Mouse (Mus musculus) kidney, embryonic 16.5 days (tissue): Measurements from ENCODE around the gene Tk2. TPM values are rescaled to one million over a fixed set of nuclear protein-coding genes. Genes with fewer than 3 reads are reported as not detected.
A peak's percentile ranks its signal among the peaks of the same experiment; 100 is the strongest.

Experiments
- ATAC-seq: fragments of 200-750 bp; cut with Nextera tagmentation; 2 replicates; pipeline ENCODE4 v1.8.0; 2017; ENCODE audit warnings: moderate TSS enrichment; ENCODE audit not compliant: low FRiP score, low TSS enrichment
- H3K27ac ChIP-seq: fragments of 300-500 bp; sonication (generic); 2 replicates; pipeline ENCODE4 v1.5.1; 2014; ENCODE audit warnings: low read length
- H3K27me3 ChIP-seq: fragments of 300-500 bp; sonication (generic); 2 replicates; pipeline ENCODE4 v1.6.1; 2014; ENCODE audit warnings: low read length, control low read depth, mixed read lengths; ENCODE audit not compliant: insufficient read depth
- H3K36me3 ChIP-seq: fragments of 300-500 bp; sonication (generic); 2 replicates; pipeline ENCODE4 v1.6.1; 2014; ENCODE audit warnings: low read length, control low read depth, mixed read lengths; ENCODE audit not compliant: insufficient read depth
- H3K4me1 ChIP-seq: fragments of 300-500 bp; sonication (generic); 2 replicates; pipeline ENCODE4 v1.6.1; 2014; ENCODE audit warnings: low read length, control low read depth, mixed read lengths; ENCODE audit not compliant: insufficient read depth
- H3K4me2 ChIP-seq: fragments of 300-500 bp; sonication (generic); replicated peaks from 2 replicates; pipeline ENCODE4 v1.6.1; 2014; ENCODE audit warnings: low read depth, low read length
- H3K4me3 ChIP-seq: fragments of 300-500 bp; sonication (generic); 2 replicates; pipeline ENCODE4 v1.5.1; 2014; ENCODE audit warnings: mild to moderate bottlenecking, low read length
- H3K9ac ChIP-seq: fragments of 300-500 bp; sonication (generic); replicated peaks from 2 replicates; pipeline ENCODE4 v1.6.1; 2014; ENCODE audit warnings: low read length
- H3K9me3 ChIP-seq: fragments of 300-500 bp; sonication (generic); 2 replicates; pipeline ENCODE4 v1.6.1; 2016; ENCODE audit warnings: low read length, control low read depth
- WGBS: fragments of 180-500 bp; shearing (Covaris S2); extraction: QIAGEN DNeasy Blood & Tissue Kit; methylation state at CpG from one replicate; pipeline ENCODE4 v1.1.7; 2014; 5-methylcytosine and 5-hydroxymethylcytosine counted together
- polyA plus RNA-seq: library from polyadenylated mRNA; unstranded; fragments of >200 nt; fragmentation: Nextera tagmentation; extraction: Ambion mirVana; gene quantifications from 2 replicates; pipeline ENCODE4 v1.2.1, GENCODE M21; 2015

Gene Tk2
- polyA plus RNA-seq, 1 experiment from 2014 or later = 25.5 TPM

GRCm38 (mm10) chr8:104250439-104251367 lies 2.3 kb upstream of the Tk2 start, which contains the start of gene Cklf:
Gene Cklf, plus strand, starts transcription at chr8:104250861.
- H3K4me3 ChIP-seq = peak within 1 kb of the TSS; percentile 69
- peak within 1 kb of the TSS; percentile 73 for H3K9ac ChIP-seq
- 4% methylated on average over 41 of the region's 41 CpGs for WGBS
- H3K4me1 ChIP-seq = peaks cover 27% of the 10 kb centered on the region
- peak within 1 kb of the TSS; percentile 90 for H3K27ac ChIP-seq
- no peaks in the 10 kb centered on the region for H3K27me3 ChIP-seq
- no peaks in the 10 kb centered on the region for H3K36me3 ChIP-seq
- peak within 1 kb of the TSS; percentile 83 for H3K4me2 ChIP-seq
- peak; percentile 86 for ATAC-seq
- H3K9me3 ChIP-seq = no peaks in the 10 kb centered on the region

GRCm38 (mm10) chr8:104249442-104249996 lies 1.2 kb upstream of the Tk2 start:
- Histone ChIP-seq H3K27ac (no peak overlapping the region), H3K9ac (no peak overlapping the region), H3K27me3 (no peaks in the 10 kb centered on the region), H3K4me3 (no peak overlapping the region), H3K36me3 (no peaks in the 10 kb centered on the region), H3K4me2 (no peak overlapping the region), H3K4me1 (peaks cover 27% of the 10 kb centered on the region), H3K9me3 (no peaks in the 10 kb centered on the region)
- no peak for ATAC-seq
- 78% methylated on average over 7 of the region's 7 CpGs for WGBS

GRCm38 (mm10) chr8:104247908-104248275 lies 466 bp downstream of the Tk2 start:
- Histone ChIP-seq H3K36me3 (peaks cover 5% of the 10 kb centered on the region), H3K9ac (peak overlapping the region; percentile 86), H3K4me3 (peak overlapping the region; percentile 98), H3K27me3 (no peaks in the 10 kb centered on the region), H3K4me1 (peaks cover 27% of the 10 kb centered on the region), H3K9me3 (no peaks in the 10 kb centered on the region), H3K4me2 (peak overlapping the region; percentile 84), H3K27ac (0 out of 2 replicates have a peak overlapping the region, but pooled peaks have one; percentile 59)
- 3% methylated on average over 11 of the region's 11 CpGs for WGBS
- peak; percentile 7; the same call in 1 of the 2 replicates for ATAC-seq

GRCm38 (mm10) chr8:104247054-104247907 lies 1.1 kb downstream of the Tk2 start:
- Histone ChIP-seq H3K9me3 (no peaks in the 10 kb centered on the region), H3K36me3 (peaks cover 11% of the 10 kb centered on the region), H3K27ac (no peak overlapping the region), H3K4me2 (peak overlapping the region; percentile 84), H3K4me3 (peak overlapping the region; percentile 98), H3K9ac (peak overlapping the region; percentile 86), H3K4me1 (peaks cover 27% of the 10 kb centered on the region), H3K27me3 (no peaks in the 10 kb centered on the region)
- 55% methylated on average over 22 of the region's 22 CpGs for WGBS
- ATAC-seq = no peak

- Histone ChIP-seq H3K9me3 (no peaks in the 10 kb centered on the region), H3K36me3 (peaks cover 15% of the 10 kb centered on the region), H3K27me3 (no peaks in the 10 kb centered on the region), H3K4me2 (no peak overlapping the region), H3K4me1 (peaks cover 21% of the 10 kb centered on the region), H3K9ac (no peak overlapping the region), H3K27ac (no peak overlapping the region), H3K4me3 (no peak overlapping the region)
- ATAC-seq = no peak
- WGBS = 79% methylated on average over 4 of the region's 4 CpGs
These were observed 1.7 kb downstream of the Tk2 start for GRCm38 (mm10) chr8:104246621-104247020.

GRCm38 (mm10) chr8:104242038-104242644 lies 6.2 kb downstream of the Tk2 start:
- H3K27ac ChIP-seq = no peak overlapping the region
- ATAC-seq = no peak
- H3K4me3 ChIP-seq = no peak overlapping the region
- H3K9me3 ChIP-seq = no peaks in the 10 kb centered on the region
- no peak overlapping the region for H3K9ac ChIP-seq
- H3K36me3 ChIP-seq = peaks cover 40% of the 10 kb centered on the region
- no peaks in the 10 kb centered on the region for H3K27me3 ChIP-seq
- no peak overlapping the region for H3K4me2 ChIP-seq
- WGBS = 67% methylated on average over 12 of the region's 12 CpGs
- H3K4me1 ChIP-seq = peaks cover 11% of the 10 kb centered on the region

GRCm38 (mm10) chr8:104239418-104239861 lies 8.9 kb downstream of the Tk2 start:
- H3K36me3 ChIP-seq = peaks cover 53% of the 10 kb centered on the region
- H3K27me3 ChIP-seq = no peaks in the 10 kb centered on the region
- H3K4me2 ChIP-seq = no peak overlapping the region
- no peak for ATAC-seq
- no peak overlapping the region for H3K9ac ChIP-seq
- no peak overlapping the region for H3K4me3 ChIP-seq
- no peak overlapping the region for H3K27ac ChIP-seq
- WGBS = 87% methylated on average over 10 of the region's 10 CpGs
- no peaks in the 10 kb centered on the region for H3K4me1 ChIP-seq
- no peaks in the 10 kb centered on the region for H3K9me3 ChIP-seq

- no peak overlapping the region for H3K4me2 ChIP-seq
- H3K9ac ChIP-seq = no peak overlapping the region
- H3K4me1 ChIP-seq = no peaks in the 10 kb centered on the region
- peak; percentile 57 for ATAC-seq
- peaks cover 60% of the 10 kb centered on the region for H3K36me3 ChIP-seq
- no peak overlapping the region for H3K4me3 ChIP-seq
- H3K9me3 ChIP-seq = no peaks in the 10 kb centered on the region
- WGBS = 50% methylated on average over 6 of the region's 6 CpGs
- no peak overlapping the region for H3K27ac ChIP-seq
- H3K27me3 ChIP-seq = no peaks in the 10 kb centered on the region
These were observed 13.8 kb downstream of the Tk2 start for GRCm38 (mm10) chr8:104234573-104234972.

GRCm38 (mm10) chr8:104232919-104233318 lies 15.4 kb downstream of the Tk2 start:
- ATAC-seq = no peak
- no peaks in the 10 kb centered on the region for H3K27me3 ChIP-seq
- H3K27ac ChIP-seq = no peak overlapping the region
- peaks cover 67% of the 10 kb centered on the region for H3K36me3 ChIP-seq
- H3K4me2 ChIP-seq = no peak overlapping the region
- WGBS = 96% methylated on average over 5 of the region's 5 CpGs
- H3K4me1 ChIP-seq = no peaks in the 10 kb centered on the region
- no peaks in the 10 kb centered on the region for H3K9me3 ChIP-seq
- no peak overlapping the region for H3K9ac ChIP-seq
- H3K4me3 ChIP-seq = no peak overlapping the region
